Mouse (Mus musculus): ENCODE data around the gene Sfi1.

- TF ChIP-seq CTCF (IDR thresholded peaks at IDR 0.05; ENCODE audit: low read depth), result no peak
- no peak for TF ChIP-seq EP300 (optimal IDR thresholded peaks at IDR 0.05)
These were observed 88.0 kb downstream of the Sfi1 start for GRCm38 (mm10) chr11:3105261-3105731.
